Mouse (Mus musculus): Measurements from ENCODE around the gene Ldlrad3.

Gene Ldlrad3

GRCm38 (mm10) chr2:102145036-102145435, 41.1 kb downstream of the Ldlrad3 start:
- in situ Hi-C loops (cut with MboI, MseI) = no loop called here

- in situ Hi-C loops (cut with MboI, MseI) = no loop called here
Observed at GRCm38 (mm10) chr2:102144311-102144710, 41.9 kb downstream of the Ldlrad3 start.

GRCm38 (mm10) chr2:102142654-102143271, 43.4 kb downstream of the Ldlrad3 start:
- in situ Hi-C loops (cut with MboI, MseI) = no loop called here

- in situ Hi-C loops (cut with MboI, MseI) = no loop called here
Observed at GRCm38 (mm10) chr2:102142197-102142623, 44.0 kb downstream of the Ldlrad3 start.

- in situ Hi-C loops (cut with MboI, MseI) = no loop called here
Observed at GRCm38 (mm10) chr2:102141199-102141598, 45.0 kb downstream of the Ldlrad3 start.

GRCm38 (mm10) chr2:102137922-102138321, 48.3 kb downstream of the Ldlrad3 start:
- in situ Hi-C loops (cut with MboI, MseI) = no loop called here

GRCm38 (mm10) chr2:102136184-102136583, 50.0 kb downstream of the Ldlrad3 start:
- in situ Hi-C loops (cut with MboI, MseI) = no loop called here

GRCm38 (mm10) chr2:102134510-102135262, 51.5 kb downstream of the Ldlrad3 start:
- in situ Hi-C loops (cut with MboI, MseI) = no loop called here

- in situ Hi-C loops (cut with MboI, MseI) = no loop called here
Observed at GRCm38 (mm10) chr2:102132945-102133558, 53.1 kb downstream of the Ldlrad3 start.

DNA sequence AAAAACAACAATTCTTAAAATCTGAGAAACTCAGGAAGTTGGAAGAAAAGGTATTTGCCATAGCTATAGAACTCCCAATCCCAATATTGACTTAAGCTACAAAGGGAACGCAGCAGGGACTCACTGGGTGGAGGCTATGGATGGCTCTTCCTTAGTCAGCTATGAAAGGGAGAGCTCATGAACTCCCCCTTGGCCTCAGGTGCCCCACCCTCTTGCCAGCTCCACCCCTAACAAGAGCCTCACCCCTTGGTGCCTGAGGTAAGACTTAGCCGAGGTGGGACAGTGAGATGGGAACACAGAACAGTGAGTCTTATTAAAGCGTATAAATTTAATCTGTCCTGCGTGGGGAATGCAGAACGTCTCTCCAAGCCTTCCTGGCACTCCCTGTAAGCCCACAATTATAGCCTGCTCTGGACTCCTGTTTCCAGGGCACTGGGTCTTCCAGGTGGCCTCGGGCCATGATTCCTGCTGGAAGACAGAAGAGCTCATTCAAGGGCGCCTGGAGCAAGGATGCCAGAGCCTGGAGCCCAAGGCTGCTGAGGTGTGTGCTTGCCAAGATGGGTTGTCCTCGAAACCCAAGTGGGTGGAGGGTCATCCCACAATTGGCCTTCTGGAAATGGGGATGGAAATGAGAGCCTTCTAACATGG, 55.9 kb downstream of the Ldlrad3 start:
- in situ Hi-C loops (cut with MboI, MseI) = no loop called here

- in situ Hi-C loops (cut with MboI, MseI) = no loop called here
Observed at GRCm38 (mm10) chr2:102129235-102129634, 57.0 kb downstream of the Ldlrad3 start.

DNA sequence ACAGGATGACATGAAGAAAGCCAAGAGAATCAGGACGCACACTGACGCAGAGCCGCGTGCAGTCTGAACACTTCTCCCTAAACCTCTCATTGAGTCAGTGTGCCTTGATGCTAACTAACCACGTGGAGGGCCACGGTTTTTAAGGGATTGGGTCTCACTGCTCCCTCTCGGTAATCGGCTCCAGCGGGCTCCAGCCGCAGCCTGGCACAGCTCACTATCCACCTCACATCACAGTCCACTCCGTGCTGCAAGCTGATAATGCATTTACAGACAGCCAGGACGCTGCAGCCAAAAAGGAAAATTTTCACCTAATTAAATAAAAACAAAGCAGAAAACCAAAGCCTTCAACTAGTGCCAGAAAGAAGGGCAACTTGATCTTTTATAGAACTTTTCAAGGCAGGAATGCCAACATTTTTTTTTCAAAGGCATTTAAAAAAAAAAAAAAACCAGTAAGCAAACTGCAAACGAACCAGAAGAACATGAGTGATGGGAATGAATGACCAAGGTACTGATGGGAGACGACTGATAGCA, 57.6 kb downstream of the Ldlrad3 start:
- in situ Hi-C loops (cut with MboI, MseI) = no loop called here

DNA sequence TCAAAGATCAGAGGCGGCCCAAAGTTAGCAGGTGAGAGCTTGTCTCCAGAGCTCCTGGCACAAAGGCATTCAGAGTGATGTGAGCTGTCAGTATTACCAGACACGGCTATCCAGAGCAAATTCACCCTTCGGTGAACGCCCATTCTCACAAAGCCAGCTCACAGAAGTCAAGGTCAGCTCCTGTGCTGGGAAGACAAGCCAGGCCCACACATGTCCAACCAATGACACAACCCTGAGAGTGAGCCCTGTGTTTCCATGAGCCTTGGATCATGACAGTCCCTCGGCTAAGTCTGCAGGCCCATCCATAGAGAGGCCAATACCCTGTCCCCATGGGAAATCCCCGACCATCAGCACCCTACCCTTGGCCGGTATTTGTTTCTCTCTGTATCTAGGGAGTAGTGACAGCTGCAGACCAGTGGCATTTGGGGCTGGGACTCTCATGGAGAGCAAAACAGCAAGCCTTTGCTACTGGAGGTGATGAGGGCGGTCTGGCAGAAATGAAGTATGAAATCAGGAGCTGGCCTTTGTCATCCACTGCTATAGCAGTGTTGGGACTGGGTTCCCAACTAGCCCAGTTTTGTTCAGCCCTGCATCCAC, 58.3 kb downstream of the Ldlrad3 start:
- in situ Hi-C loops (cut with MboI, MseI) = no loop called here

DNA sequence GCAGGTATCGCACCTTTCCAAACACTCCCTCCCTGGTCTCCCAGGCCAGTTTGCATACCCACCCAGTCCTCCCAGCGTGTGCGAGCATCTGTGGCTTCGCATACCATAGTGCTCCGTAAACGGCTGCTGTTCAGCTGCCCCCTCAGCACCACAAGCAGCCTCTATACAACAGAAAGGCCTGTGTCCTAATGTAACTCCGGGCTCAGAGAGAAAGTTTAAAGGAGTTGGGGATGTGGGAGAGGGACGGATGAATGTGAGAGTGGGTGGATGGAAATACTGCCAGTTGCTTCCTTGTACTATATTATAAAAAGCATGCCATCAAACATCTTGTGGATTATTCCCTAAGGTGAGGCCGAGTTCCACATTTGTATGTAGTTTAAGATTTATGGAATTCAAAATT, 59.0 kb downstream of the Ldlrad3 start:
- in situ Hi-C loops (cut with MboI, MseI) = no loop called here

GRCm38 (mm10) chr2:102126076-102126475, 60.1 kb downstream of the Ldlrad3 start:
- in situ Hi-C loops (cut with MboI, MseI) = no loop called here

- in situ Hi-C loops (cut with MboI, MseI) = no loop called here
Observed at GRCm38 (mm10) chr2:102125042-102125441, 61.1 kb downstream of the Ldlrad3 start.

DNA sequence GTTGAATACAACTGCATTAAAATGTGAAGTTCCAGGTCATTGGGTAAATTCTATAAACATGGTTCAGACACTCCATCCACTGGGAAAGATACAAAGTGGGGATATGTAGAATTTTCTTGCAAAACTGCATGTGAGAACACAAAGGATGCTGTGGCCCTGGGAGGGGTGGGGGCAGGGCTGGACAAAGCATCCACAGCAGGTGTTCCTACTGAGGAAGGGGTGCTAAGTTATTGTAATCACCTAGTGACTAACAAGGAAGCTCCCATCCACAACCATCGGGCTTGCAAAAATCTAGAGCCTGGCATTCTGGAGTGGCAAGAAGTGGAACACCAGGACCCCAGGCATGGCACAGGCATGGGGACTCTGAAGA, 64.1 kb downstream of the Ldlrad3 start:
- in situ Hi-C loops (cut with MboI, MseI) = no loop called here

GRCm38 (mm10) chr2:102121440-102122145, 64.6 kb downstream of the Ldlrad3 start:
- in situ Hi-C loops (cut with MboI, MseI) = no loop called here

- in situ Hi-C loops (cut with MboI, MseI) = no loop called here
Observed at GRCm38 (mm10) chr2:102119751-102120505, 66.3 kb downstream of the Ldlrad3 start.

DNA sequence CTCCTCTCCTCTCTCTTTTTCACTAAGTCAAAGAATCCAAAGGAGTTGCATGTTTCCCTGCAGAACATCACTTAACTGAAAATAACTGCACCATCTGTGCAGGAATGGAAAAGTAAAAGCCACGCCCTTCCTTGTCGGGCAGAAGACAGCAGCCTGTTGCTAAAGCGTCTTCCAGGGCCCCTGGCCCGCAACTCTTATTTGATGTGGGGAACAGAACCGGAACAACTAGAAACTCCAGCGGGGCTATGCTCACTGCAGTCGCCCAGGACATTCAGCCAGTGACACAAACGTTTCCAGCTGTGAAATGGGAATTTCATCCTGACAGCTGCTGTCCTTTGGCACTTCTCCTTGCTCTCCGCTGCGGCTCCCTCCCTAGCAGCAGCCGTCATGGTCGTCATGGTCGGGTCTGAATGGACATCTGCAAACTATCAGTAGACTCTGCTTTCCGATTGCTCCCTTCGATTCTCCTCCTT, 67.2 kb downstream of the Ldlrad3 start:
- in situ Hi-C loops (cut with MboI, MseI) = no loop called here

Measured in T-helper 2 cell (primary cell).